Mouse (Mus musculus) CD4-positive, CD25-positive, alpha-beta regulatory T cell, adult 4 months (primary cell): ENCODE data around the gene Gde1. TPM values are rescaled to one million over a fixed set of nuclear protein-coding genes. Genes with fewer than 3 reads are reported as not detected.
A peak's percentile ranks its signal among the peaks of the same experiment; 100 is the strongest.

ENCODE experiments used
- ATAC-seq: one replicate; pipeline ENCODE4 v1.8.0; 2017
- polyA plus RNA-seq, 2 experiments: library from polyadenylated mRNA; unstranded; fragments of 100-300 nt; shearing (Covaris generic); gene quantifications; one replicate each; pipeline ENCODE4 v1.2.1; 2017

Gene Gde1
- polyA plus RNA-seq, 2 experiments from 2014 or later, result 15.9 to 17.9 TPM

DNA sequence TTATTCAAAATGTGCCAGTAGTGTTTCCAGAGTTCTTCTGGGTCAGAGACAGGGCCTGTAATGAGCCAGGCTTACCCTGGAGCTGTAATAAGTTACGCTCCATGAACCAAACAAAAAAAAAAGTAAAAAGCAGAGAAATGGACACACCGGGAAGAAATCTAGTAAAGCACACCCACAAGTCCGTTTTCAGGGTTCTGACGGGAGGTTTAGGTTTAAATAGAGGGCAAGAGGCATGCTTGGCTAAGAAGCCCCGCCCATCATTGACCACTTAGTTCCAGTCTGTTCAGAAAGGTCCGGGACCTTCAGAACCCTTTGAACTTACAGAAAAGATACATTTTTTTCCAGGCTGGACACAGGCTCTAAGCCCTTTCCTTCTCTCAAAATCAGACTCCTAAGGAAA is 473 bp upstream of the Gde1 start:
- no peak for ATAC-seq

DNA sequence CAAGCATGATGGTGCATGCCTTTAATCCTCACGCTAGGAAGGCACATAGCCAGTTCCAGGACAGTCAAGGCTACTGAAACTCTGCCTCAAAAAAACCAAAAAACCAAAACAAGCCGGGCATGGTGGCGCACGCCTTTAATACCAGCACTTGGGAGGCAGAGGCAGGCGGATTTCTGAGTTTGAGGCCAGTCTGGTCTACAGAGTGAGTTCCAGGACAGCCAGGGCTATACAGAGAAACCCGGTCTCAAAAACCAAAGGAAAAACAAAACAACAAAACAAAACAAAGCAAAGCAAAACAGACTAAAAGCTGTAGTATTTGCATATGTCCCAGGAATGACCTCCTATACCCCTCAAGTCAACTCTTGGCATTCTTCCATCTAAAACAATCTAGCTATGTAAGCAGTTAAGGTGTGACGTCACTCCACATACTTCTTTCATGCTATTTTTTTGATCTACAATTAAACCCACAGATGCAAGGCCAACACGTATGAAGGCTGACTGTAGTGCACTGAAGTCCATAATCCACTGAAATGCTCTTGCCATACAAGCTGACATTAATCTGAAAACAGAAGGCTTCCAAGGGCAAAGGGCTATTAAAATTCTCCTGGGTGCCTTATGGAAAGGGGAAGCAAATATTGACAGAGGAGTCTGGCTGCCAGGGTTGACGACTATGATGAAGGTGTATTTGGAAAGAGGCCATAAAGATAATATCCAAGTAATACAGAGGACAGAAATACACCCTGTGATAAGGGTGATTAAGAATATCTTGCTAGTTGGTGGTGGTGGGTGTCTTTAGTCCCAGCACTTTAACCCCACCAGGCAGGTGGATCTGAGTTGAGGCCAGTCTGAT is 1.4 kb downstream of the Gde1 start:
- no peak for ATAC-seq

DNA sequence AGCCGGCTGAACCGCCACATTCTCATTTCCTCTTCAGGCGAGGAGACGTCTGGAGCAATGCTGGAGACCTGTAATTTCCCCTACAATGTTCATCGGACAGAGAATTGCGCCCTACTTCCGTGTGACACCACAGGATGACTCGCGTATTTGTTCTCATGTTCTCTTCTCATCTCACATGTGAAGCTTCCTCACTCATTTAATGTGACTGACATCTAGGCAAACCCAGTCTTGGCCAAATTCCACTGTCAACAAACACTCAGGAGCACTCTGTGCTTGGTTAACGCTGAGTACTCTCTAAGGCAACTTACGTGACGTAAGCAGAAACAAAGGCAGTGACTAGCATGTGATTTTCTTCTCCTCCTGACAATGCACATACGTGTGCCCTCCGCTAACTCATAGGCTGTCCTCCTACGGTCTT is 2.4 kb downstream of the Gde1 start:
- no peak for ATAC-seq

DNA sequence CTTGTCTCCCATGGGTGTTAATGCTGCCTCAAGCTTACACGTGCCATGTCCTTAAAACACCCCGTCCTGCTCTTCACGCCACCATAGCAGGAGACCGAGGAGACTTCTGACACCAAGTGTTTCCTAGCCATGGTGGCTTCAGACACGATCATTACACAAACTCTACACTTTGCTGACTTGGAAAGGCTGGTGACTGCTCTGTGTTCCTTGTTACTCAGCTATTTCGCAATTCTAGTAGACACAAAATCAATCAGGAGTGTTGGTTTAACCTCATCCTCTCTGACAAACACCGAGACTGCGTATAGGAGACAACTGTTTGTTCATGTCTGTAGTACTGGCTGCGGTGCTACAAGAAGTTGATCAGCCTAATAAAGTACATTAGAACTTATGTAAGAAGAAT is 6.7 kb downstream of the Gde1 start:
- ATAC-seq, result no peak

DNA sequence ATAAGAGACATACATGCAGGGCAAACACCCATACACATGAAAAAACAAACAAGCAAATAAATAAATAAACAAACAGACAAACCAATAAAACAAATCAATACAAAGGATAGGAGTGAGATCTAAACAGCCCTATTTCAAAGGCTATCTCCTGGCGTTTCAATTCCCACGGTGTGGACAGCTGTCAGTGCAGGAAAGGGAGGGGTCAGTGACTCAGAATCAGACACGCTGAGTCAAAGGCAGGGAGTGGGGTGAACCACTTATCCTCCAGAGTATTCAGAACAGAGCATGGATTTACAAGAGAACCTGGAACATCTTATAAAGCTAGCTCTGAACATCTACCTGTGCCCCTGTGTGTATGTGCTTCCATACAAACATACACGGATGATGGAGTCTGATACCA is 8.4 kb downstream of the Gde1 start:
- ATAC-seq, result no peak

DNA sequence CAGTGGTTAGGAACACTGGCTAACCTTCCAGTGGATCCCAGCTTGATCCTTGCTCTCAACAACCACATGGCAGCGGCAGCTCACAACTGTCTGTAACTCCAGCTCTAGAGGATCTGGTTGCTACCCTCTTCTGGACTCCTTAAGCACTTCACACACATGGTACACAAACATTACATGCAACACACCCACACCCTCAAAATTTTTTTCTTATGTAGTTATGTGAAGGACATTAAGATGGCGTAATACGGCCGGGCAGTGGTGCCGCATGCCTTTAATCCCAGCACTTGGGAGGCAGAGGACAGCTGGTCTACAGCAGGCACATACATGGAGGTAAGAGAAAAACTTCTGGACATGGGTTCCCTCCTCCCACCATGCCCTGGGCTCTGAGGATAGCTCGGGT is 9.4 kb downstream of the Gde1 start:
- no peak for ATAC-seq

DNA sequence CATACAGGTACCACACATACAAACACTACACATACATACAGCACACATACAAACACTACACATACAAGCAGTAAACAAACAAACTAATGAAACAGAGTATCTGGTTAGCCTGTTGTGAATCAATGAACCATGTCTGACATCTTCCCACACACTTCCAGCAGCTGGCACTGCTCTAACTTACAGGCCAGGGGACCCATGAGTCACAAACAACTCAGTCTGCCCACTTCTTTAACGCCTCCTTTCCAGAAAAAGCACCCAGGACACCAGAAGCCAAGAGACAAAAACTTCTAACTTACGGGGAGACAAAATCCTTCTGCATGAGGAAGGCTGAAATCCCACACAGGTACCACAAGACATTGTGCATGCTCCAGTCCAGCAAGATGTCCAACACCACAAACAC is 14.3 kb downstream of the Gde1 start:
- ATAC-seq, result no peak

DNA sequence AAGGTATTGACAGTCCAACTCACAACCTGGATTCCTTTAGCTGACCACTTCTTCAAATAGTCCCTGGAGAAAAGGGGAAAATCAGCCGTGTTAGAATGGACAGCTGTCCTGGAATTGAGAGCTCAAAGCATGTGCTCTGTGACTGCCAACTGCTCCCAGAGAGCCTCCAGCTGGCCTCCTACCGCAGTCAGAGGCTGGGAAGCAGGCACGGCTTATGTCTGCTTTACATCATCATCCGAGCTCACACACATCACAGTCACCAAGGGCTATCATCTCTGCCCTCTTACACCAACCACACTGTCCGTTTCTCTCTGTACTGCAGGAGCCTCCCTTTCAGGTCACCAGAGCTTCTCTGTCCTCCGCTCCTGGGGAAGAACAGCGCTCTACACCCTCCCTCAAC is 16.5 kb downstream of the Gde1 start:
- ATAC-seq, result no peak

DNA sequence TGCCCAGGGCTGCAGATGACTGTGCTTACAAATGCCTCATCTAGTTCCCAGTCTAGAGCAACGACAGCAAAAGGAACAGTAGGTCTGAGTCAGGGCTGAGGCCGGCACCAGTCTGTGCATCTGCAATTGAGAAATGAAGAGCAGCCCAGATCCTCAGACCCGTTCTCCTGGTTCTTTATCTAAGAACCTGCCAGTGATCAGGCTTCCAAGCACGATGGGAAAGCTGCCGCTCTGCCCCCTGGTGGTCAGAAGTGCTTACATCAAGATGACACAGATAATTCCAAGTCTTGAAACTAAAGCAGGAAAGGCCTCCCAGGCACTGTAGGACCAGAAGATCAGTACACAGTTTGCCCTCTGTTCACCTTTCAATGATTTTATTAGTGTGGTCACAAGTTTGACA is 17.4 kb downstream of the Gde1 start:
- peak; percentile 62 for ATAC-seq

DNA sequence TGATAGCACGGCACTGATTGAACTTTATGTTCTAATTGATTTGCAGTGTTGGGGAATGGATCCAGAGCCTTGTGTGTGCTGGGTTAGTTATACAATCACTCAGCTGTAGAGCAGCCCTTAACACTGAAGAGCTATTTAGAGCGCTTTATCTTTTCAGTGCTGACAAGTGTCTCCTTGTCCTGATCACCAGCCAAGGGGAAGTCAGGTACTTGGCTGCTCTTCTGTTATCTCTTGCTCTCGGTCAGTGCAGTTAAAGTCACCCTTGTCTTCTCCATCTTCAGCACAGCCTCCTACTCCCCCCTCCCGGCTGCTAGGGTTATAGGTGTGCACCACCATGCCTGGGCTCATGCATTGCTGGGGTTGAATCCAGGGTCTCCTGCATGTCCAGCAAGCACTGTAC is 28.8 kb downstream of the Gde1 start:
- ATAC-seq, result no peak

DNA sequence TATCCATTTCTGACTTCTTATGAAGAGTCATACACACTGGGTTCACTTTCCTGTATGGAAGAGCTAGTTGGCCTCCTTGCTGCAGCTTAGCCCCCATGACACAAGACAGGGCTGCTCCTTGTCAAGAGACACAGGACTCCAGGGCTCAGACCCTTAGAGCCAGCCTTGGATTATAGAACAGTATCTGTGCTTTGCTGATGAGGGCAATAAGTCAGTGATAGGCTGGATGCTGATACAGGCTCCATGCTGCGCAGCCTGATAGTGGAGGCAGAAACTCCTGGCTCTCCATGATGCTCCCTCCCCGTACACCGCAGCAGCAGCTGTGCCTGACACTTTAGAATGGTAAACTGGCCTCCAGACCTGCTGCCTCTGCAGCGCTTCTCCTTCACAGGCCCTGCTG is 35.4 kb downstream of the Gde1 start:
- ATAC-seq, result no peak

DNA sequence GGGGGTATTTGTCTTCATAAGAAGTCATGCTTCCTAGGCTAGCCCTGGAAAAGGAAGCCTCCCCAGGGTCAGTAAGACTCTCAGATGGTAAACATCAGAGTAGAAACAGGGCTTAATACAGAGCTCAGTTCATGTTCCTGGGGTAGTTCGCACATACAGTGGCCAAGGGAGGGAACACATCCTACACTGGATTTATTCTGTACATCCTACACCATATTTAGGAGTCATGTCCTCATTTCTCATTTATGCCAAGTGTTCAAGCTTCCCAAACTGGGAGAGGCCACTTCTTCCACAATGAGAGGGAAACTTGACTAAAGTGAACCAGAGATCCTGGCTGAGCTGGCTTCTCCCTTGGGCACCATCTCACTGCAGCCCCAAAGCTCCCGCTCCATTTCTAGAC is 37.8 kb downstream of the Gde1 start:
- no peak for ATAC-seq

DNA sequence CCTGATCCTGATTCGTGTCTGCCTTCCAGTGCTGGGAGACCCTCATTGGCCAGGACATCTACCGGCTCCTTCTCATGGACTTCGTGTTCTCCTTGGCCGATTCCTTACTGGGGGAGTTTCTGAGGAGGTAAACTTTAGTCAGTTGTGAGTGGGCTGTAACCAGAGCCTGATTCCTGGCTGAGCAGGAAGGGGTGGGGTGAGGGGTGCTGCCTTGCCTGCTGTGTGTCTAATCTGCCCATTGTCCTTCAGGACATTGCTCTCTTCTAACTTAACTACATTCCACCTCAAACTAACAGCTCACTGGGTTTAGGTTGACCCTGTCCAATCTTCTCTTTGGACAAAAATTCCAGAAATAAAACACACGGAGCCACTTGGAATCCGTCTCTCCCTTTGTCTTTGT is 48.8 kb downstream of the Gde1 start:
- ATAC-seq, result no peak

DNA sequence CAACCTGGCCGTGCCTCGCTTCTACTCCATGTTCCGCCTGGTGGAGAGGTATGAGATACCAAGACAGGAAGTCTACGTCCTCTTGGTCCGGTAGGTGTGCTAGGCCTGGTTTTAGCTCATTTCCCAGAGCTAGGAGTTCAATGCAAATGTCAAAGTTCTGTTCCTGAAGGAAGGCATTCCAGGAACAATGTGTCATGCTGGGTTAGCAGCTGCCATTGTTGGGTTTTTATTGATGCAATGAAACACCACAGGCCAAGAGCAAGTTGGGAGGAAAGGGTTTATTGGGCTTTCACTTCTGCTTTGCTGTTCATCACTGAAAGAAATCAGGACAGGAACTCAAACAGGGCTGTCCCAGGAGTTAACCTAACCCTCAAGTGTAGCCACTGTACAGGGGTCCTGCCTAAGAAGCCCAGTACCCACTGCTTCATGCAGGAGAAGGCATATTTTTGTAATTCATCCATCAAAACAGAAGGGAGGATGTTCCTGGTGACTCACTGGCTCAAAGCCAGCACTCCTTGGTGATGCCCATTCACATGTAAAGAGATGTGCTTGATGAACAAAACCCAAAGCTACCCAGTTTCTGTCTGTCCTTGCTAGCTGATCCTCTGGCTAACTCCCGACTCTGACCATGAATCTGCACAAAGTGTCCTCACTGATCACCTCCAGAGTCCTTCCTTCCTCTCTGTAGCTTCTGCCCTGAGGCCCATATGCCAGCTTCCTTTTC is 52.8 kb downstream of the Gde1 start:
- no peak for ATAC-seq

DNA sequence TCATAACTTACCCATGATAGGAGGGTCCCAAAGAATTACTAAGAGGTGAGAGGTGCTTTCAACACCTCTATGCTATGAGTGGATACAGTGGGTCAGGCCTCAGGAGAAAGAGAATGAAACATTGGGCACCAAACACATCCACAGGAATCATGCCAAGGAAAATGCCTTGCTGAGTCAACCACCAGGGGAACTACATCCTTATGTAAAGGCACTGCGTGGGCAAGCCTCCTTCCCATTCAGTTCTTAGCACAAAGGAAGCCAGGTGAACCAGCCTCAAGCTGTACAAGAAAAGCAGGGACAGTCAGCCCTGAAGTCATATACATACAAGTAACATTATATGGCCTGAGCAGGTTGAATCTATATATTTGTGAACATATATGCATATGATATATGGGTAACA is 54.7 kb downstream of the Gde1 start:
- no peak for ATAC-seq

DNA sequence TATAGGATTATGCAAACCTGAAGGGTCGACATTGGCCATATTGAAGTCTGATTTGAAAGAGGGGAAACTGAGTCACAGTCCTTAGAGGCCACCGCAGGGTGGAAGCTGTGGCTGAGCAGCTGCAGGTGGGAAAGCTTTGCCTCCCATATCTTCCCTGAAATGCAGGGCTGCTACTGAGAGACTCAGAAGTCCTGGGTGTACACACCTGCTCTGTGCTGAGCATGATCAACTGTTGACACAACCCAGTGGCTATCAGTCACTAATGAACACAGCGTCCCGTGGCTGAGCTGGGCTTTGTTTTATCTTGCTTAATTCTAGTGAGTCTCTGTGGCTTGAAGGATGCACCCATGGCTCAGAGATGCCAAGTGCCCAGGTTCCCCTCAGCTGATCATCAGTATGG is 55.5 kb downstream of the Gde1 start:
- no peak for ATAC-seq

DNA sequence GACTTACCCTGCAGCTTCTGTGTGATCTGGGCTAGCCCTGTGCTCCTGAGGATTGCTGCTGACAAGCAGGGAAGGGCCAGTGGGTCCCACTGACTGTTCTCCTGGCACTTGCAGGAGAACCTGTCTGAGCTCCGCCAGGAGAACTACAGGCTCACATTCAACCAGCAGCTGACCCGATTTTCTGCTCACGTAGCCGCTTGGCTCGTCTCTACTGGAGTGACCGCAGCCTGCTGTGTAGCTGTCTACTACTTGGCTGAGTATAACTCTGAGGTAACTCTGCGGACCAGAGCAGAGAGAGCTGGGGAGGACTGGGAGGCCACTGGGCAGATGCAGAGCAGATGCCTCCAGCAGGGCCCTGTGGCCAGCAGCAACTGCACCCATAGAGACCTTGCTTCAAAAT is 56.2 kb downstream of the Gde1 start:
- ATAC-seq, result no peak

DNA sequence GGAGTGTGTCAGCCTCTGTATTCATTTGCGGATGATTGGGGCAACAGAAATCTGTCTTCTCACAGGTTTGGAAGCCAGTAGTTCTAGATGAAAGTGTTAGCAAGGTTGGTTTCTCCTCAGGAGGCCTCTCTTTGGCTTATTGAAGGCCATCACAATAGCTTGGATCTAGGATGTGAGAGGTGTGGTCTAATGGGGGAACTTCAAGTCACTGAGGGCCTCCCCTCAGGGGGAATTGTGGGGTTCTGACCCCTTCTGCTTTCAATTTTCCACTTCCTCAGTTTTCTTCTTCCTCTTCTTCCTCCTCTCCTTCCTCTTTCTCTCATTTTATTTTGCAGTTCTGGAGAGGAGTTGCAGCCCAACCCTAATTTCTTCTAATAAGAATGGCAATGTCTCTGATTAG is 59.3 kb downstream of the Gde1 start:
- no peak for ATAC-seq

Other genes with a start within 250 kb of the Gde1 start
- gene Itpripl2, start 213.8 kb downstream of the Gde1 start, polyA plus RNA-seq, result under 1 TPM; 0.63 to 0.77 TPM
- gene Coq7, start 172.4 kb downstream of the Gde1 start, polyA plus RNA-seq, result 10 to 100 TPM; 10.3 to 10.7 TPM
- not detected for gene Tmc7, start 121.0 kb downstream of the Gde1 start, polyA plus RNA-seq
- not detected for gene Tmc5, start 108.5 kb downstream of the Gde1 start, polyA plus RNA-seq
- gene Ccp110, start 6.8 kb upstream of the Gde1 start, polyA plus RNA-seq, result 1 to 10 TPM; 4.7 to 7.7 TPM
- gene Vps35l, start 34.4 kb upstream of the Gde1 start, polyA plus RNA-seq, result 100 to 1,000 TPM in 1 of 2 experiments, 10 to 100 TPM in 1; 67.3 to 132 TPM
- under 1 TPM; 0.35 to 0.56 TPM for gene Iqck, start 150.0 kb upstream of the Gde1 start, polyA plus RNA-seq
- gene Knop1, start 150.5 kb upstream of the Gde1 start, polyA plus RNA-seq, result 10 to 100 TPM; 37.0 to 39.8 TPM